Mouse (Mus musculus): ENCODE results near the gene Atf2. TPM values are rescaled to one million over a fixed set of nuclear protein-coding genes. Genes with fewer than 3 reads are reported as not detected.

Gene Atf2
- total and polyA plus RNA-seq, 3 experiments: 14.4 to 201 (median 69.8) TPM

GRCm38 (mm10) chr2:73893473-73894270, 1.2 kb upstream of the Atf2 start:
- no peak for DNase-seq (ENCODE audit: low spot score)
- ATAC-seq (ENCODE audit: extremely low read depth, insufficient number of reproducible peaks, low FRiP score, poor library complexity, severe bottlenecking): no peak

GRCm38 (mm10) chr2:73891701-73892463, 557 bp downstream of the Atf2 start:
- TF ChIP-seq POLR2AphosphoS5 (IDR thresholded peaks at IDR 0.05; ENCODE audit: insufficient replicate concordance, low read depth, low read length) (0 out of 2 replicates have a peak, but pooled peaks have one; percentile 71), GATA2 (IDR thresholded peaks at IDR 0.05; ENCODE audit: borderline replicate concordance, low read depth, low read length) (no peak)
- DNase-seq (ENCODE audit: low spot score) (no peak), ATAC-seq (ENCODE audit: extremely low read depth, insufficient number of reproducible peaks, low FRiP score, poor library complexity, severe bottlenecking) (no peak)
- H3K27me3 ChIP-seq (ENCODE audit: insufficient read depth, low read length): no peaks in the 10 kb centered on the region
- peaks cover 16% of the 10 kb centered on the region for H3K4me1 ChIP-seq (ENCODE audit: insufficient read depth, low read depth, low read length)
- no peaks in the 10 kb centered on the region for H3K9me3 ChIP-seq (replicated peaks)
- H3K36me3 ChIP-seq (replicated peaks): peaks cover 10% of the 10 kb centered on the region
- H3K4me3 ChIP-seq (ENCODE audit: low read depth, low read length): peak overlapping the region; percentile 100

More at GRCm38 (mm10) chr2:73893473-73894270, 1.2 kb upstream of the Atf2 start:
- peak overlapping the region; percentile 73 for H3K4me3 ChIP-seq (ENCODE audit: low read depth, low read length)
- H3K4me1 ChIP-seq (ENCODE audit: insufficient read depth, low read depth, low read length): peaks cover 10% of the 10 kb centered on the region
- H3K27me3 ChIP-seq (ENCODE audit: insufficient read depth, low read length): no peaks in the 10 kb centered on the region
- TF ChIP-seq GATA1 (IDR thresholded peaks at IDR 0.05; ENCODE audit: borderline replicate concordance, low read length) (no peak), TAL1 (conservative IDR thresholded peaks at IDR 0.05; ENCODE audit: low read depth, low read length) (no peak), POLR2AphosphoS5 (IDR thresholded peaks at IDR 0.05; ENCODE audit: insufficient replicate concordance, low read depth, low read length) (no peak), GATA2 (IDR thresholded peaks at IDR 0.05; ENCODE audit: borderline replicate concordance, low read depth, low read length) (no peak), CTCF (IDR thresholded peaks at IDR 0.05; ENCODE audit: low read depth, low read length) (no peak)
- peaks cover 7% of the 10 kb centered on the region for H3K36me3 ChIP-seq (replicated peaks)
- H3K9me3 ChIP-seq (replicated peaks): no peaks in the 10 kb centered on the region

- TF ChIP-seq POLR2AphosphoS5 (IDR thresholded peaks at IDR 0.05; ENCODE audit: insufficient replicate concordance, low read depth, low read length): no peak
- no peak for TF ChIP-seq GATA1 (IDR thresholded peaks at IDR 0.05; ENCODE audit: borderline replicate concordance, low read length)
- no peak for TF ChIP-seq TAL1 (conservative IDR thresholded peaks at IDR 0.05; ENCODE audit: low read depth, low read length)
- H3K27me3 ChIP-seq (ENCODE audit: insufficient read depth, low read length): no peaks in the 10 kb centered on the region
- H3K9me3 ChIP-seq (replicated peaks): no peaks in the 10 kb centered on the region
- peaks cover 15% of the 10 kb centered on the region for H3K36me3 ChIP-seq (replicated peaks)
- ATAC-seq (ENCODE audit: extremely low read depth, insufficient number of reproducible peaks, low FRiP score, poor library complexity, severe bottlenecking) (no peak), DNase-seq (ENCODE audit: low spot score) (no peak)
- H3K4me1 ChIP-seq (ENCODE audit: insufficient read depth, low read depth, low read length): peaks cover 15% of the 10 kb centered on the region
- H3K4me3 ChIP-seq (ENCODE audit: low read depth, low read length): no peak overlapping the region
Observed at GRCm38 (mm10) chr2:73885997-73886396, 6.4 kb downstream of the Atf2 start.

GRCm38 (mm10) chr2:73877891-73878290, 14.5 kb downstream of the Atf2 start:
- ATAC-seq (ENCODE audit: extremely low read depth, insufficient number of reproducible peaks, low FRiP score, poor library complexity, severe bottlenecking) (no peak), DNase-seq (ENCODE audit: low spot score) (no peak)
- TF ChIP-seq GATA2 (IDR thresholded peaks at IDR 0.05; ENCODE audit: borderline replicate concordance, low read depth, low read length): no peak
- no peak for TF ChIP-seq TAL1 (conservative IDR thresholded peaks at IDR 0.05; ENCODE audit: low read depth, low read length)
- no peak overlapping the region for H3K4me3 ChIP-seq (ENCODE audit: low read depth, low read length)
- H3K9me3 ChIP-seq (replicated peaks): no peaks in the 10 kb centered on the region
- H3K36me3 ChIP-seq (replicated peaks): peaks cover 26% of the 10 kb centered on the region
- H3K4me1 ChIP-seq (ENCODE audit: insufficient read depth, low read depth, low read length): no peaks in the 10 kb centered on the region
- no peaks in the 10 kb centered on the region for H3K27me3 ChIP-seq (ENCODE audit: insufficient read depth, low read length)

GRCm38 (mm10) chr2:73867764-73868487, 24.5 kb downstream of the Atf2 start:
- H3K4me3 ChIP-seq (ENCODE audit: low read depth, low read length): no peak overlapping the region
- TF ChIP-seq POLR2AphosphoS5 (IDR thresholded peaks at IDR 0.05; ENCODE audit: insufficient replicate concordance, low read depth, low read length) (no peak), CTCF (IDR thresholded peaks at IDR 0.05; ENCODE audit: low read depth, low read length) (peak; percentile 37)
- H3K27me3 ChIP-seq (ENCODE audit: insufficient read depth, low read length): no peaks in the 10 kb centered on the region
- no peak for DNase-seq (ENCODE audit: low spot score)
- H3K4me1 ChIP-seq (ENCODE audit: insufficient read depth, low read depth, low read length): peaks cover 4% of the 10 kb centered on the region; the same call in 1 of the 2 replicates
- H3K36me3 ChIP-seq (replicated peaks): peaks cover 39% of the 10 kb centered on the region
- no peaks in the 10 kb centered on the region for H3K9me3 ChIP-seq (replicated peaks)
- no peak for ATAC-seq (ENCODE audit: extremely low read depth, insufficient number of reproducible peaks, low FRiP score, poor library complexity, severe bottlenecking)

- TF ChIP-seq GATA1 (IDR thresholded peaks at IDR 0.05; ENCODE audit: borderline replicate concordance, low read length) (no peak), POLR2AphosphoS5 (IDR thresholded peaks at IDR 0.05; ENCODE audit: insufficient replicate concordance, low read depth, low read length) (no peak)
- Histone ChIP-seq H3K36me3 (replicated peaks) (peaks cover 22% of the 10 kb centered on the region), H3K27me3 (ENCODE audit: insufficient read depth, low read length) (no peaks in the 10 kb centered on the region), H3K9me3 (replicated peaks) (no peaks in the 10 kb centered on the region), H3K4me1 (ENCODE audit: insufficient read depth, low read depth, low read length) (peaks cover 19% of the 10 kb centered on the region), H3K4me3 (ENCODE audit: low read depth, low read length) (no peak overlapping the region)
- DNase-seq (ENCODE audit: low spot score) (no peak), ATAC-seq (ENCODE audit: extremely low read depth, insufficient number of reproducible peaks, low FRiP score, poor library complexity, severe bottlenecking) (no peak)
Observed at GRCm38 (mm10) chr2:73860046-73860624, 32.3 kb downstream of the Atf2 start.
